Mouse (Mus musculus) hindbrain, embryonic 13.5 days (tissue): ENCODE results near the gene Smox. TPM values are rescaled to one million over a fixed set of nuclear protein-coding genes. Genes with fewer than 3 reads are reported as not detected.

Experiments
- ATAC-seq: fragments of 200-750 bp; cut with Nextera tagmentation; 2 replicates; pipeline ENCODE4 v1.8.0; 2017; ENCODE audit warnings: moderate TSS enrichment; ENCODE audit not compliant: low FRiP score
- H3K27ac ChIP-seq: fragments of 300-500 bp; sonication (generic); 2 replicates; pipeline ENCODE4 v1.5.1; 2015; ENCODE audit warnings: inconsistent platforms, mild to moderate bottlenecking, moderate library complexity
- H3K27me3 ChIP-seq: fragments of 300-500 bp; sonication (generic); 2 replicates; pipeline ENCODE4 v1.6.1; 2015; ENCODE audit warnings: mild to moderate bottlenecking, inconsistent platforms
- H3K36me3 ChIP-seq: fragments of 300-500 bp; sonication (generic); 2 replicates; pipeline ENCODE4 v1.6.1; 2015; ENCODE audit warnings: mild to moderate bottlenecking, inconsistent platforms
- H3K4me1 ChIP-seq: fragments of 300-500 bp; sonication (generic); replicated peaks from 2 replicates; pipeline ENCODE4 v1.6.1; 2015; ENCODE audit warnings: inconsistent platforms
- H3K4me2 ChIP-seq: fragments of 300-500 bp; sonication (generic); 2 replicates; pipeline ENCODE4 v1.6.1; 2015; ENCODE audit warnings: inconsistent platforms, mild to moderate bottlenecking, moderate library complexity
- H3K4me3 ChIP-seq: fragments of 300-500 bp; sonication (generic); 2 replicates; pipeline ENCODE4 v1.5.1; 2015; ENCODE audit warnings: mild to moderate bottlenecking, inconsistent platforms
- H3K9ac ChIP-seq: fragments of 300-500 bp; sonication (generic); 2 replicates; pipeline ENCODE4 v1.6.1; 2015; ENCODE audit warnings: mild to moderate bottlenecking, inconsistent platforms
- H3K9me3 ChIP-seq: fragments of 300-500 bp; sonication (generic); 2 replicates; pipeline ENCODE4 v1.6.1; 2016; ENCODE audit warnings: inconsistent platforms
- WGBS: fragments of 180-500 bp; shearing (Covaris S2); methylation state at CpG from one replicate; pipeline ENCODE4 v1.1.7; 2015; 5-methylcytosine and 5-hydroxymethylcytosine counted together
- polyA plus RNA-seq: library from polyadenylated mRNA; unstranded; fragments of >200 nt; fragmentation: Nextera tagmentation; extraction: Ambion mirVana; gene quantifications from 2 replicates; pipeline ENCODE4 v1.2.1, GENCODE M21; 2015

Smox gene
- polyA plus RNA-seq, 1 experiment from 2014 or later = 47.9 TPM

GRCm38 (mm10) chr2:131502561-131502960, 11.3 kb downstream of the Smox start:
- Histone ChIP-seq H3K9me3 (no peaks in the 10 kb centered on the region), H3K4me2 (no peak overlapping the region), H3K36me3 (no peaks in the 10 kb centered on the region), H3K27ac (peak overlapping the region; percentile 58; the same call in 1 of the 2 replicates), H3K9ac (no peak overlapping the region), H3K4me1 (peaks cover 60% of the 10 kb centered on the region), H3K27me3 (no peaks in the 10 kb centered on the region), H3K4me3 (no peak overlapping the region)
- WGBS = 70% methylated on average over 5 of the region's 5 CpGs
- no peak for ATAC-seq

GRCm38 (mm10) chr2:131505431-131505830, 14.1 kb downstream of the Smox start:
- H3K9ac ChIP-seq = no peak overlapping the region
- no peak overlapping the region for H3K27ac ChIP-seq
- H3K27me3 ChIP-seq = no peaks in the 10 kb centered on the region
- H3K4me2 ChIP-seq = no peak overlapping the region
- peaks cover 71% of the 10 kb centered on the region for H3K4me1 ChIP-seq
- no peaks in the 10 kb centered on the region for H3K36me3 ChIP-seq
- H3K4me3 ChIP-seq = no peak overlapping the region
- ATAC-seq = no peak
- no peaks in the 10 kb centered on the region for H3K9me3 ChIP-seq

- ATAC-seq = peak; percentile 76
- Histone ChIP-seq H3K4me1 (peaks cover 70% of the 10 kb centered on the region), H3K9ac (peak overlapping the region; percentile 35; the same call in 1 of the 2 replicates), H3K4me2 (no peak overlapping the region), H3K9me3 (no peaks in the 10 kb centered on the region), H3K27me3 (no peaks in the 10 kb centered on the region), H3K27ac (peak overlapping the region; percentile 78), H3K4me3 (no peak overlapping the region), H3K36me3 (no peaks in the 10 kb centered on the region)
- 7% methylated on average over 3 of the region's 3 CpGs for WGBS
Observed at GRCm38 (mm10) chr2:131506358-131506757, 15.1 kb downstream of the Smox start.

- H3K9ac ChIP-seq = no peak overlapping the region
- 53% methylated on average over 2 of the region's 2 CpGs for WGBS
- H3K9me3 ChIP-seq = no peaks in the 10 kb centered on the region
- no peak overlapping the region for H3K4me3 ChIP-seq
- H3K36me3 ChIP-seq = no peaks in the 10 kb centered on the region; the same call in 1 of the 2 replicates
- no peak overlapping the region for H3K4me2 ChIP-seq
- H3K4me1 ChIP-seq = peaks cover 52% of the 10 kb centered on the region
- no peaks in the 10 kb centered on the region for H3K27me3 ChIP-seq
- ATAC-seq = no peak
- no peak overlapping the region for H3K27ac ChIP-seq
Observed at GRCm38 (mm10) chr2:131508501-131508900, 17.2 kb downstream of the Smox start.

- H3K9me3 ChIP-seq = no peaks in the 10 kb centered on the region
- H3K27me3 ChIP-seq = no peaks in the 10 kb centered on the region
- ATAC-seq = 0 out of 2 replicates have a peak, but pooled peaks have one; percentile 32
- H3K27ac ChIP-seq = peak overlapping the region; percentile 35; the same call in 1 of the 2 replicates
- H3K9ac ChIP-seq = peak overlapping the region; percentile 51; the same call in 1 of the 2 replicates
- peaks cover under 1% of the 10 kb centered on the region; the same call in 1 of the 2 replicates for H3K36me3 ChIP-seq
- H3K4me3 ChIP-seq = peak overlapping the region; percentile 19; the same call in 1 of the 2 replicates
- H3K4me2 ChIP-seq = peak overlapping the region; percentile 49
- 26% methylated on average over 17 of the region's 17 CpGs for WGBS
- peaks cover 55% of the 10 kb centered on the region for H3K4me1 ChIP-seq
Observed at GRCm38 (mm10) chr2:131509671-131510313, 18.5 kb downstream of the Smox start.

DNA sequence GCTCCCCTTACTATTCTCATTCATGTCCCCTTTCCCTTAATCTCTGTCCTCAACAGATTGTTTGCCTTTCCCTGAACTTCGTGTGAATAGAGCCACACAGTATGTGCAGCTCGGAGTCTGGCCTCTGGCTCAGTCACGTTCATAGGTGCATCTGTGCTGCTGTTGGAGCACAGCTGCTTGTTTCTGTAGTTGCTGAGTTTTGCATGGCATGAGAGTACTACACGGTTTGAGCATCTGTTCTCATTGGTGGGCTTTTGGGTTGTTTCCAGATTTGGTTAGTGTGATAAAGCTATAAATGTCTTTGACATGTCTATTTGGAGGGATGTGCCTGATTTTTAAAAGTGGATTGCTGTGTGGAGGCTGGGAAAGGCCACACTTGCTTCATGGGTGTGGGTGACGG, 19.2 kb downstream of the Smox start:
- ATAC-seq = no peak
- peak overlapping the region; percentile 10; the same call in 1 of the 2 replicates for H3K9ac ChIP-seq
- H3K4me1 ChIP-seq = peaks cover 50% of the 10 kb centered on the region

GRCm38 (mm10) chr2:131513477-131513876, 22.2 kb downstream of the Smox start:
- Histone ChIP-seq H3K9me3 (no peaks in the 10 kb centered on the region), H3K27ac (no peak overlapping the region), H3K27me3 (no peaks in the 10 kb centered on the region), H3K4me3 (no peak overlapping the region), H3K4me1 (peaks cover 28% of the 10 kb centered on the region), H3K9ac (no peak overlapping the region), H3K4me2 (no peak overlapping the region), H3K36me3 (peaks cover 18% of the 10 kb centered on the region)
- 53% methylated on average over 2 of the region's 2 CpGs for WGBS
- no peak for ATAC-seq

More for the DNA sequence above, 19.2 kb downstream of the Smox start:
- Histone ChIP-seq H3K9me3 (no peaks in the 10 kb centered on the region), H3K36me3 (peaks cover 3% of the 10 kb centered on the region; the same call in 1 of the 2 replicates), H3K27ac (no peak overlapping the region), H3K27me3 (no peaks in the 10 kb centered on the region), H3K4me2 (no peak overlapping the region), H3K4me3 (no peak overlapping the region)
- 75% methylated on average over 5 of the region's 5 CpGs for WGBS

- WGBS = 81% methylated on average over 4 of the region's 4 CpGs
- ATAC-seq = no peak
Observed at GRCm38 (mm10) chr2:131514055-131514621, 22.8 kb downstream of the Smox start.

GRCm38 (mm10) chr2:131517550-131517949, 26.3 kb downstream of the Smox start:
- WGBS = 95% methylated on average over 4 of the region's 4 CpGs
- H3K9me3 ChIP-seq = no peaks in the 10 kb centered on the region
- no peak overlapping the region for H3K4me2 ChIP-seq
- peaks cover 45% of the 10 kb centered on the region for H3K36me3 ChIP-seq
- no peak for ATAC-seq
- H3K27ac ChIP-seq = no peak overlapping the region
- no peaks in the 10 kb centered on the region for H3K27me3 ChIP-seq
- H3K9ac ChIP-seq = no peak overlapping the region
- H3K4me1 ChIP-seq = peaks cover 5% of the 10 kb centered on the region; the same call in 1 of the 2 replicates
- no peak overlapping the region for H3K4me3 ChIP-seq

More at GRCm38 (mm10) chr2:131514055-131514621, 22.8 kb downstream of the Smox start:
- Histone ChIP-seq H3K4me1 (peaks cover 22% of the 10 kb centered on the region), H3K27me3 (no peaks in the 10 kb centered on the region), H3K4me2 (no peak overlapping the region), H3K27ac (no peak overlapping the region), H3K9ac (no peak overlapping the region), H3K9me3 (no peaks in the 10 kb centered on the region), H3K36me3 (peaks cover 23% of the 10 kb centered on the region), H3K4me3 (no peak overlapping the region)

- Histone ChIP-seq H3K9me3 (no peaks in the 10 kb centered on the region), H3K27ac (no peak overlapping the region), H3K27me3 (no peaks in the 10 kb centered on the region), H3K36me3 (peaks cover 47% of the 10 kb centered on the region), H3K9ac (no peak overlapping the region), H3K4me3 (no peak overlapping the region), H3K4me1 (peaks cover under 1% of the 10 kb centered on the region; the same call in 1 of the 2 replicates), H3K4me2 (no peak overlapping the region)
- WGBS = 65% methylated on average over 3 of the region's 3 CpGs
- ATAC-seq = no peak
Observed at GRCm38 (mm10) chr2:131518790-131519189, 27.5 kb downstream of the Smox start.

DNA sequence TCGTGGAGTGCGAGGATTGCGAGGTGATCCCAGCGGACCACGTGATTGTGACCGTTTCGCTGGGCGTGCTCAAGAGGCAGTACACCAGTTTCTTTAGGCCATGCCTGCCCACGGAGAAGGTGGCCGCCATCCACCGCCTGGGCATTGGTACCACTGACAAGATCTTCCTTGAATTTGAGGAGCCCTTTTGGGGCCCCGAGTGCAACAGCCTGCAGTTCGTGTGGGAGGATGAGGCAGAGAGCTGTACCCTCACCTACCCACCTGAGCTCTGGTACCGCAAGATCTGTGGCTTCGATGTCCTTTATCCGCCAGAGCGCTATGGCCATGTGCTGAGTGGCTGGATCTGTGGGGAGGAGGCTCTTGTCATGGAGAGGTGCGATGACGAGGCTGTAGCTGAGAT, 29.4 kb downstream of the Smox start:
- Histone ChIP-seq H3K27ac (no peak overlapping the region), H3K9me3 (no peaks in the 10 kb centered on the region), H3K9ac (no peak overlapping the region), H3K36me3 (peaks cover 59% of the 10 kb centered on the region), H3K4me2 (no peak overlapping the region), H3K4me3 (no peak overlapping the region), H3K27me3 (no peaks in the 10 kb centered on the region), H3K4me1 (no peaks in the 10 kb centered on the region)
- 96% methylated on average over 19 of the region's 19 CpGs for WGBS
- no peak for ATAC-seq

DNA sequence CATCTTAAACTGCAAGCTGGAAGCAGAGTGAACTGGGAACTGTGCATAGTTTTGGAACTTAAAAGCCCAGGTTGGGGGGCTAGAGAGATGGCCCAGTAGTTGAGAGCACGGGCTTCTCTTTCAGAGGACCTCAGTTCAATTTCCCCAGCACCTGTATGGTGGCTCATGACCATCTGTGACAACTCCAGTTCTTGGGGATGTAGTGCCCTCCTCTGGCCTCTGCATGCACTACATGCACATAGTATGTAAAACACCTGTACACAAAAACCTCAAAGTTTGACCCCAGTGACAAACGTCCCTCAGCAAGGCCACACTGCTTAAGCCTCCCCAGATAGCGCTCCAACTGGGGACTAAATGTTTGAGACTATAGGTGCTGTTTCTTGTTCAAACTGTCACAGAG, 35.8 kb downstream of the Smox start:
- ATAC-seq = no peak
- Histone ChIP-seq H3K4me3 (no peak overlapping the region), H3K4me2 (no peak overlapping the region), H3K27ac (no peak overlapping the region), H3K36me3 (peaks cover 29% of the 10 kb centered on the region), H3K9me3 (no peaks in the 10 kb centered on the region), H3K4me1 (no peaks in the 10 kb centered on the region), H3K9ac (no peak overlapping the region), H3K27me3 (peaks cover 3% of the 10 kb centered on the region; the same call in 1 of the 2 replicates)
- 55% methylated on average over 3 of the region's 3 CpGs for WGBS
